Mouse (Mus musculus): Measurements from ENCODE around the gene Cldn7.
A peak's percentile ranks its signal among the peaks of the same experiment; 100 is the strongest.

Cldn7 gene

GRCm38 (mm10) chr11:69970775-69971174 is 6.2 kb downstream of the Cldn7 start:
- Histone ChIP-seq H3K4me3 (replicated peaks; ENCODE audit: low read length) (no peak overlapping the region), H3K9me3 (ENCODE audit: low read length) (no peaks in the 10 kb centered on the region), H3K27me3 (ENCODE audit: insufficient read depth, low read length) (peaks cover 12% of the 10 kb centered on the region), H3K36me3 (ENCODE audit: insufficient read depth, low read length) (peaks cover 78% of the 10 kb centered on the region), H3K4me1 (replicated peaks; ENCODE audit: low read depth, low read length) (peaks cover 21% of the 10 kb centered on the region)
- TF ChIP-seq POU5F1 (IDR thresholded peaks at IDR 0.05; ENCODE audit: borderline replicate concordance, low read length) (no peak), NANOG (IDR thresholded peaks at IDR 0.05; ENCODE audit: borderline replicate concordance, low read length) (no peak), CTCF (conservative IDR thresholded peaks at IDR 0.05; ENCODE audit: low read length) (no peak)

DNA sequence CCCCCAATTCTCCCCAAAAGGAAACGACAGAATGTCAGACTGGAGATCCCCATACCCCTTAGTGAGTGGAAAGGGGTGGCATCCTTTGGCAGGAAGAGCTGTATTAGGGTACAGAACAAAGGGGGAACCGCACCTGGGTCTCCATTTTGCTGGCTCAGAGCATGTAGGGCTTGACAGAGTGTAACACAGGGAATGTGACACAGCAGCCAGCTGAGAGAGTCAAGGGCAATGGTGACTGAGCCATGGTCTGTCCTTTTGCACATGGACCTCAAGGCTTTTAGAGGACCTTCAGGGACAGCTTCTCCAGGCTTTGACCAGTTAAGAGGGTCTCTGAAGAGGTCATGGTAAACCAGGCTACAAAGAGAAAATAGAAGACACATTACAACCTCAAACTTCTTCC is 10.3 kb downstream of the Cldn7 start:
- Histone ChIP-seq H3K4me3 (replicated peaks; ENCODE audit: low read length) (no peak overlapping the region), H3K36me3 (ENCODE audit: insufficient read depth, low read length) (peaks cover 85% of the 10 kb centered on the region), H3K4me1 (replicated peaks; ENCODE audit: low read depth, low read length) (peaks cover 13% of the 10 kb centered on the region), H3K27me3 (ENCODE audit: insufficient read depth, low read length) (no peaks in the 10 kb centered on the region), H3K9me3 (ENCODE audit: low read length) (no peaks in the 10 kb centered on the region)
- TF ChIP-seq CTCF (conservative IDR thresholded peaks at IDR 0.05; ENCODE audit: low read length) (no peak), NANOG (IDR thresholded peaks at IDR 0.05; ENCODE audit: borderline replicate concordance, low read length) (no peak)

- Histone ChIP-seq H3K4me3 (replicated peaks; ENCODE audit: low read length) (no peak overlapping the region), H3K27me3 (ENCODE audit: insufficient read depth, low read length) (no peaks in the 10 kb centered on the region), H3K9me3 (ENCODE audit: low read length) (no peaks in the 10 kb centered on the region), H3K36me3 (ENCODE audit: insufficient read depth, low read length) (peaks cover 76% of the 10 kb centered on the region), H3K4me1 (replicated peaks; ENCODE audit: low read depth, low read length) (peaks cover 11% of the 10 kb centered on the region)
- TF ChIP-seq CTCF (conservative IDR thresholded peaks at IDR 0.05; ENCODE audit: low read length) (no peak), POU5F1 (IDR thresholded peaks at IDR 0.05; ENCODE audit: borderline replicate concordance, low read length) (no peak), NANOG (IDR thresholded peaks at IDR 0.05; ENCODE audit: borderline replicate concordance, low read length) (no peak)
Measured at GRCm38 (mm10) chr11:69976271-69976670, 11.7 kb downstream of the Cldn7 start.

GRCm38 (mm10) chr11:69979827-69980195 is 15.2 kb downstream of the Cldn7 start:
- H3K27me3 ChIP-seq (ENCODE audit: insufficient read depth, low read length): no peaks in the 10 kb centered on the region
- peak overlapping the region; percentile 98 for H3K4me3 ChIP-seq (replicated peaks; ENCODE audit: low read length)
- no peak for TF ChIP-seq POU5F1 (IDR thresholded peaks at IDR 0.05; ENCODE audit: borderline replicate concordance, low read length)
- TF ChIP-seq NANOG (IDR thresholded peaks at IDR 0.05; ENCODE audit: borderline replicate concordance, low read length): no peak
- no peak for TF ChIP-seq CTCF (conservative IDR thresholded peaks at IDR 0.05; ENCODE audit: low read length)
- no peaks in the 10 kb centered on the region for H3K9me3 ChIP-seq (ENCODE audit: low read length)
- H3K36me3 ChIP-seq (ENCODE audit: insufficient read depth, low read length): peaks cover 60% of the 10 kb centered on the region
- H3K4me1 ChIP-seq (replicated peaks; ENCODE audit: low read depth, low read length): peaks cover 31% of the 10 kb centered on the region

DNA sequence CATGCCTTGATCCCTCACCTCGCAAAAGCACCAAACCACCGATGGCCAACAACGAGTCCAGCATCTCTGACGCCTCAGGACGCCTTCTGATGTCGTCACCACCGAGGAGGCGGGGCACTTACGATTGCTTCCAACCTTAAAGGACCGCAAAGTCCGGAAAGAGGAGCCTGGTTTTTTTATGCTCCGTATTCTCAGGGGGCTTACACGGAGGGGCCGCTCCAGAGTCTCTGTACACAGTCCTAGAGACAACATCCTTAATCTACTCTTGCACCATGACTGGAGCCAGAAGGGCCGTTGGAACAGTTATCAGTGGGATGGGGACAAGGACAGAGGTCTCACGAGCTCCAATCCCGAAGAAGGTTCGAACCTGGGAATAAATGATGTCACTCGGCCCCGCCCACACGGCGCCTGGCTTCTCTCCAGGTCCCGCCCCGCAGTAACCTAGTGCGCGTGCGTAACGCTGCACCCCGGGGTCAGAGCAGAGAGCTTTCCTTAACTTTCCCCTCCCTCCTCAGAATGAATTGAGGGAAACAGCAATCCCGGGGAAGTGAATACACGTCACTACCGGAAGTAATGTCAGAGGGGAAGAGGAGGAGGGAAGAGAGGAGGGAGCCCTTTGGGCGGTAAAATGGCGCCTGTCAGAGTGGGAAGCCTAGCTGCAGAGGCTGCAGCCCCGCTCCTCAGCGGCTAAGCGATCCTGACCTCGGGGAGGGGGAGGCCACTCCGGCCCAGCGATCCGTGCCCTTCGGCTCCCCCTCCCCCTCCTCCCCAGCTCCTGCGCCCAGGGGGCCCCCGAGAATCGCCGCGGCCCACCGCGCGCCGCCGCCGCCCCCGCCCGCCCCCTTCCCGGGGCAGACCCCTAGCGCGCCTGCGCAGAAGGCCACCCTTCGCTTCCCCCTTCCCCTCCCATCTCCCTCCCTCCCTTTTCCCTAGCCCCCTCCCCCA is 15.9 kb downstream of the Cldn7 start:
- H3K36me3 ChIP-seq (ENCODE audit: insufficient read depth, low read length): peaks cover 60% of the 10 kb centered on the region
- H3K9me3 ChIP-seq (ENCODE audit: low read length): no peaks in the 10 kb centered on the region
- peaks cover 31% of the 10 kb centered on the region for H3K4me1 ChIP-seq (replicated peaks; ENCODE audit: low read depth, low read length)
- H3K4me3 ChIP-seq (replicated peaks; ENCODE audit: low read length): peak overlapping the region; percentile 98
- H3K27me3 ChIP-seq (ENCODE audit: insufficient read depth, low read length): no peaks in the 10 kb centered on the region
- TF ChIP-seq CTCF (conservative IDR thresholded peaks at IDR 0.05; ENCODE audit: low read length) (no peak), NANOG (IDR thresholded peaks at IDR 0.05; ENCODE audit: borderline replicate concordance, low read length) (0 out of 2 replicates have a peak, but pooled peaks have one; percentile 3)

- Histone ChIP-seq H3K4me1 (replicated peaks; ENCODE audit: low read depth, low read length) (peaks cover 31% of the 10 kb centered on the region), H3K9me3 (ENCODE audit: low read length) (no peaks in the 10 kb centered on the region), H3K27me3 (ENCODE audit: insufficient read depth, low read length) (no peaks in the 10 kb centered on the region), H3K36me3 (ENCODE audit: insufficient read depth, low read length) (peaks cover 59% of the 10 kb centered on the region), H3K4me3 (replicated peaks; ENCODE audit: low read length) (peak within 1 kb of the TSS; percentile 98)
- TF ChIP-seq CTCF (conservative IDR thresholded peaks at IDR 0.05; ENCODE audit: low read length) (no peak), NANOG (IDR thresholded peaks at IDR 0.05; ENCODE audit: borderline replicate concordance, low read length) (no peak), POU5F1 (IDR thresholded peaks at IDR 0.05; ENCODE audit: borderline replicate concordance, low read length) (no peak)
Measured at GRCm38 (mm10) chr11:69981141-69981762, 16.7 kb downstream of the Cldn7 start, which contains the start of gene Ctdnep1. Gene Ctdnep1 (plus strand): TSS chr11:69981156.

GRCm38 (mm10) chr11:69982225-69982624 is 17.6 kb downstream of the Cldn7 start, which contains the start of gene Elp5:
Gene Elp5 (minus strand): TSS chr11:69982517.
- no peak for TF ChIP-seq NANOG (IDR thresholded peaks at IDR 0.05; ENCODE audit: borderline replicate concordance, low read length)
- no peak for TF ChIP-seq POU5F1 (IDR thresholded peaks at IDR 0.05; ENCODE audit: borderline replicate concordance, low read length)
- TF ChIP-seq CTCF (conservative IDR thresholded peaks at IDR 0.05; ENCODE audit: low read length): no peak
- no peaks in the 10 kb centered on the region for H3K27me3 ChIP-seq (ENCODE audit: insufficient read depth, low read length)
- H3K4me3 ChIP-seq (replicated peaks; ENCODE audit: low read length): peak within 1 kb of the TSS; percentile 98
- H3K9me3 ChIP-seq (ENCODE audit: low read length): no peaks in the 10 kb centered on the region
- peaks cover 59% of the 10 kb centered on the region for H3K36me3 ChIP-seq (ENCODE audit: insufficient read depth, low read length)
- peaks cover 31% of the 10 kb centered on the region for H3K4me1 ChIP-seq (replicated peaks; ENCODE audit: low read depth, low read length)

DNA sequence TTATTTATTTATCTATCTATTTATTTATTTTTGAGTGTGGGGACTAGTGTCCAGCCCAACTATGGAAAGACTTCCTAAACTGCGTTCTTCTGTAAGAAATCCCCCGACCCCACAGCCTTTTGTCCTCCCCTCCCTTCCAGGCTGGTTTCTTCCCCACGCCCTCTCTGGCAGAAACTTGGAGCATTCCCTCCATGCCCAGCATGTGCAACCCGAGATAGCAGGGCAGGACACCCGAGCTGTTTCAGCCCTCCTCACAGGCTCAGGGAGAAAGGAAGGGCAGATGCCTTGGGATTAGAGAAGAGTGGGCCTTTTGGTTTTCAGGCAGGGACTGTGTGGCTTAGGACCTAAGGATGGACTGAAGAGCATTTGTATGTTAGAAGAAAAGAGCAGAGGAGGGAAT is 18.3 kb downstream of the Cldn7 start:
- Histone ChIP-seq H3K36me3 (ENCODE audit: insufficient read depth, low read length) (peaks cover 60% of the 10 kb centered on the region), H3K27me3 (ENCODE audit: insufficient read depth, low read length) (no peaks in the 10 kb centered on the region), H3K4me3 (replicated peaks; ENCODE audit: low read length) (no peak overlapping the region; the same call in 1 of the 2 replicates), H3K4me1 (replicated peaks; ENCODE audit: low read depth, low read length) (peaks cover 31% of the 10 kb centered on the region), H3K9me3 (ENCODE audit: low read length) (no peaks in the 10 kb centered on the region)
- TF ChIP-seq POU5F1 (IDR thresholded peaks at IDR 0.05; ENCODE audit: borderline replicate concordance, low read length): no peak
- TF ChIP-seq CTCF (conservative IDR thresholded peaks at IDR 0.05; ENCODE audit: low read length): no peak
- TF ChIP-seq NANOG (IDR thresholded peaks at IDR 0.05; ENCODE audit: borderline replicate concordance, low read length): no peak
